Mouse (Mus musculus): ENCODE measurements around the gene Pcyt1a.

GRCm38 (mm10) chr16:32431047-32431591 lies 398 bp downstream of the Pcyt1a start:
- TF ChIP-seq CTCF (IDR thresholded peaks at IDR 0.05; ENCODE audit: control insufficient read depth, insufficient read depth, low read length): no peak
- TF ChIP-seq POLR2A (IDR thresholded peaks at IDR 0.05; ENCODE audit: borderline replicate concordance, control insufficient read depth, low read depth, low read length): peak; percentile 31; the same call in 1 of the 2 replicates

All from bone marrow, adult 2 months (tissue).